Mouse (Mus musculus): ENCODE measurements around the gene Rab8a. TPM values are rescaled to one million over a fixed set of nuclear protein-coding genes. Genes with fewer than 3 reads are reported as not detected.

Gene Rab8a
- polyA plus RNA-seq, 1 experiment from 2014 or later: 105 TPM

DNA sequence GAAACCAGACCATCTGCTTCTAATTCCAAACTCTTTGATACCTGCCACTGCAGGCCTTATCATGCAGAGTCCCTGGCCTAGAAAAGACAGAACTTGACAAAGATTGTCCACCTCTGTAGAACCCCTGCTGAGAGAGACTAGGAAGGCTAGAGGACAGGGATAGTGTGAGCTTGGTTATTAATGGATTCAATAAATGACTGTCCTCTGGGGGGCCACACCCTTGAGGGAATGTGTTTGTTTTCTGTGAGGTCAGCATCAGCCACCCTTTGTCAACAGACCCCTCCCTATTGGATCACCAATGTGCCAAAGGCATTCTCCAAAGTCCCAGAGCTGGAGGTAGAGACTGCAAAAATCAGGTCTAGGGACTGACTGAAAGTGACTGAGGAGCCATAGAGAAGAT is 31.1 kb downstream of the Rab8a start:
- Histone ChIP-seq H3K36me3 (ENCODE audit: control insufficient read depth, insufficient read depth) (no peaks in the 10 kb centered on the region), H3K27me3 (replicated peaks; ENCODE audit: control insufficient read depth, insufficient read depth, low read length) (no peaks in the 10 kb centered on the region), H3K4me1 (replicated peaks; ENCODE audit: control insufficient read depth, insufficient read depth, low read length) (no peaks in the 10 kb centered on the region), H3K9ac (replicated peaks; ENCODE audit: low read depth, low read length) (no peak overlapping the region), H3K9me3 (ENCODE audit: control insufficient read depth, low read length) (no peaks in the 10 kb centered on the region), H3K4me3 (replicated peaks; ENCODE audit: low read length) (no peak overlapping the region), H3K27ac (ENCODE audit: low read length) (no peak overlapping the region), H3K4me2 (ENCODE audit: low read length) (no peak overlapping the region)
- no peak for ATAC-seq

DNA sequence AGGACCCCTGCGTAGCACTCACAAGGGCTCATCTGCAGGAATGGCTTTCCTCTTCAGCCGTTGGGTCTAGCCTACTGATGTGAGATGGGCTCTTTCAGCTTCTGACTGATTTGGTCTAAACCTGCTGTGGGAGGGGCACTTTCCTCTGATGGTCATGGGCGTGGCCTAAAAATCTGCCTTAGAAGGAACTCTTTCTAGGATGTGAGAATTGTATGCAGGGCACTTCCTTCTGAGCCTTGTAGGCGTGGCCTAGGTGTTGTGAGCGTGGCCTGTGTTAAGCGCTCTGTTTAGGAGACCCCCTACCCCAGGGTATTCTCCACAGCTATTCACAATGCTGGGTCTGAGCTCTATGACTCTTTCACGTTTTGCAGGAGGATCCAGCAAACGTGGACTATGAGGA is 37.0 kb downstream of the Rab8a start:
- Histone ChIP-seq H3K27ac (ENCODE audit: low read length) (no peak overlapping the region), H3K9me3 (ENCODE audit: control insufficient read depth, low read length) (peaks cover 8% of the 10 kb centered on the region), H3K36me3 (ENCODE audit: control insufficient read depth, insufficient read depth) (no peaks in the 10 kb centered on the region), H3K9ac (replicated peaks; ENCODE audit: low read depth, low read length) (no peak overlapping the region), H3K4me1 (replicated peaks; ENCODE audit: control insufficient read depth, insufficient read depth, low read length) (no peaks in the 10 kb centered on the region), H3K4me2 (ENCODE audit: low read length) (no peak overlapping the region), H3K4me3 (replicated peaks; ENCODE audit: low read length) (no peak overlapping the region), H3K27me3 (replicated peaks; ENCODE audit: control insufficient read depth, insufficient read depth, low read length) (no peaks in the 10 kb centered on the region)
- no peak for ATAC-seq
- WGBS: 68% methylated on average over 8 of the region's 8 CpGs

DNA sequence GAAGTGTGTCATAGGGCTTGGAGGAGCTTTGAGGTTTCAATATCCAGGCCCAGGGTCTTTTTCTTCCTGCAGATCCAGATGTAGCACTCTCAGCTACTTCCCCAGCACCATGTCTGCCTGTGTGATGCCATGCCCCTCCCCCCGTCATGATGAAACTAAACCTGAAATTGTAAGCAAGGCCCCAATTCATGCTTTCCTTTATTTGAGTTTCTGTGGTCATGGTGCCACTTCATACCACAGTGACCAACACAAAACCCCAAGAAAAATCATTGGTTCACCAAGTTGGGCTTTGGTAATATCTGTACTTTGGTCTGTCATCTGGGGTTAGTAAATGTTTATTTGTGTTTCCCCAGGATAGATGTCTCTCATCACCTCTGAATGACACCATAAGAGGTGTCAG is 47.6 kb downstream of the Rab8a start:
- H3K27me3 ChIP-seq (replicated peaks; ENCODE audit: control insufficient read depth, insufficient read depth, low read length): no peaks in the 10 kb centered on the region
- H3K36me3 ChIP-seq (ENCODE audit: control insufficient read depth, insufficient read depth): no peaks in the 10 kb centered on the region
- no peak for ATAC-seq
- no peaks in the 10 kb centered on the region for H3K4me1 ChIP-seq (replicated peaks; ENCODE audit: control insufficient read depth, insufficient read depth, low read length)
- peaks cover 3% of the 10 kb centered on the region for H3K9me3 ChIP-seq (ENCODE audit: control insufficient read depth, low read length)
- no peak overlapping the region for H3K9ac ChIP-seq (replicated peaks; ENCODE audit: low read depth, low read length)
- H3K27ac ChIP-seq (ENCODE audit: low read length): no peak overlapping the region
- H3K4me3 ChIP-seq (replicated peaks; ENCODE audit: low read length): no peak overlapping the region
- H3K4me2 ChIP-seq (ENCODE audit: low read length): no peak overlapping the region
- WGBS: 76% methylated on average over 1 of the region's 1 CpGs

DNA sequence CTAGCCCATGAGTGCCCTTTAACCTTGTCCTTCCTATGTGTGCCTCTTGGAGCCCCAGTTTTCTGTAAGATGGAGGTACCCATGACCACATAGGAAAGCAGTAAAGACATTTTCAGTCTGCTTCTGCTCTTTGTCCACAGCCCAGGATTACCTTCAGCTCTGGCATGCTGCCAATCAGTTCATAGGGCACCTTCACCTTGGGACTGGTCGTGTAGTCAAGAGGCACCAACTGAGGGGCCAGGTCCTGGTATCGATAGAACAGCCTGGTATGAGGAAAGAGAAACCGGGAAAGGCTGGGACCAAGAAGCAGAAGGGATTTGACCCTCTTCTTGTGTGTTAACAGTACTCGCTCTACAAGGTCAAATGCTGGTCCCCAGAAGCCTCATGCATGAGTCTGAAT is 49.2 kb downstream of the Rab8a start:
- H3K9ac ChIP-seq (replicated peaks; ENCODE audit: low read depth, low read length): no peak overlapping the region
- H3K27ac ChIP-seq (ENCODE audit: low read length): no peak overlapping the region
- ATAC-seq: no peak
- no peak overlapping the region for H3K4me3 ChIP-seq (replicated peaks; ENCODE audit: low read length)
- H3K36me3 ChIP-seq (ENCODE audit: control insufficient read depth, insufficient read depth): no peaks in the 10 kb centered on the region
- no peaks in the 10 kb centered on the region for H3K9me3 ChIP-seq (ENCODE audit: control insufficient read depth, low read length)
- H3K4me2 ChIP-seq (ENCODE audit: low read length): no peak overlapping the region
- H3K27me3 ChIP-seq (replicated peaks; ENCODE audit: control insufficient read depth, insufficient read depth, low read length): no peaks in the 10 kb centered on the region
- no peaks in the 10 kb centered on the region for H3K4me1 ChIP-seq (replicated peaks; ENCODE audit: control insufficient read depth, insufficient read depth, low read length)
- 80% methylated on average over 4 of the region's 4 CpGs for WGBS

DNA sequence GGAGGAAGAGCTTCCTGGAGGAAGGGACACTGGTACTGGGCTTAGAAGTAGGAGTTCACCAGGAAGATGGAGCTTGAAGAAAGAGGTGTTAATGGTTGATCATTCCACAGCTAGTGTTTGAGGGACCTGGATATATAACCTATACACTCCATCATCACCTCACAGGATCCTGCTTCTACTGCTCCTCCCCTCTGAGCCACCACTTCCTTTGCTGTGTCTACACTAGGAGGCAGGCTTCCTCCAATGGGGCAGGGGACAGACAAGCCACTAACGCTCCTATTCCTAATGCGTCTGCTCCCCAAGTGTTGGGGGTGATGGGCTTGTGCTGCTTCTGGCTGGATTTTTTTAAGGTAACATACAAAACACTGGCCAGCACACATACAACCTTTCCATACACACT is 49.7 kb downstream of the Rab8a start:
- H3K27ac ChIP-seq (ENCODE audit: low read length): no peak overlapping the region
- no peaks in the 10 kb centered on the region for H3K27me3 ChIP-seq (replicated peaks; ENCODE audit: control insufficient read depth, insufficient read depth, low read length)
- no peak overlapping the region for H3K9ac ChIP-seq (replicated peaks; ENCODE audit: low read depth, low read length)
- no peaks in the 10 kb centered on the region for H3K36me3 ChIP-seq (ENCODE audit: control insufficient read depth, insufficient read depth)
- H3K4me3 ChIP-seq (replicated peaks; ENCODE audit: low read length): no peak overlapping the region
- no peak overlapping the region for H3K4me2 ChIP-seq (ENCODE audit: low read length)
- H3K9me3 ChIP-seq (ENCODE audit: control insufficient read depth, low read length): no peaks in the 10 kb centered on the region
- no peaks in the 10 kb centered on the region for H3K4me1 ChIP-seq (replicated peaks; ENCODE audit: control insufficient read depth, insufficient read depth, low read length)
- WGBS: 54% methylated on average over 2 of the region's 2 CpGs
- no peak for ATAC-seq

DNA sequence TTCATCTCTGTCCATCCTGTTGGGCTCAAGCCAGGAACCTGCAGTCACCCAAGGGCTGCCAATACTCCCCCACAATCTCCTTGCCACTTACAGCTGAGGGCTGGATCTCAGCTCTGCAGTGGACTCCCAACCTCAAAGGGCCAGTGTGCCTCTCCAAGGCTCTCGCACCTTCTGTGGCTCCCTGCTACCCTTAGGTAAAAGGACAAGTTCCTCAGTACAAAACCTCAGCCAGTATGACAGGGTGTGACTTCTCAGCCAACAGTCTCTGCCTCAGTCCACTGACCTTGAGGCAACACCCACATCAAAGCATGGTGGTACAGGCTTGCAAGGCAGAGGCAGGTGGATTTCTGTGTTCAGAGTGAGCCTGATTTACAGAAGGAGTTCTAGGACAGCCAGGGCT is 50.8 kb downstream of the Rab8a start:
- no peak for ATAC-seq
- 87% methylated on average over 1 of the region's 1 CpGs for WGBS
- Histone ChIP-seq H3K9me3 (ENCODE audit: control insufficient read depth, low read length) (no peaks in the 10 kb centered on the region), H3K4me3 (replicated peaks; ENCODE audit: low read length) (no peak overlapping the region), H3K4me2 (ENCODE audit: low read length) (no peak overlapping the region), H3K9ac (replicated peaks; ENCODE audit: low read depth, low read length) (no peak overlapping the region), H3K4me1 (replicated peaks; ENCODE audit: control insufficient read depth, insufficient read depth, low read length) (no peaks in the 10 kb centered on the region), H3K27me3 (replicated peaks; ENCODE audit: control insufficient read depth, insufficient read depth, low read length) (no peaks in the 10 kb centered on the region), H3K27ac (ENCODE audit: low read length) (no peak overlapping the region), H3K36me3 (ENCODE audit: control insufficient read depth, insufficient read depth) (no peaks in the 10 kb centered on the region)

DNA sequence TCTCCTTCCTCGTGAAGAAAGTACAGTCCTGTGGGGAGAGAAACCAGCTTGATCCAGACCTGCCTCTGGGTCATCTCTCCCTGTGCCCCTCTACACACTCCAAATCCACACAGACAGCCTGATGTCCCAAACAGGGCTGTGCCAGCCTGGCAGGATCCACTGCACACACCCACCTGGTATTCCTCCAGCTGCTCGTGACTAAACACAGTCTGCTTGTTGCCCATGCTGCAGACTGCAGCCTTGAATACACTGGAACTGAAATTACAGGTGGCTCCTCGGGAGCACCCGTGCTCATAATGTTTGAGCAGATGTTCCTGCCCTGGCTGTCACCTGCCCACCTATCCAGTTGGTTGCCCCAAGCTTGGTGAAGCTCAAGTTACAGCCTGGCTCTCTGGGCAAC is 51.8 kb downstream of the Rab8a start, which contains the start of gene Cib3:
TSS of gene Cib3 (minus strand) at position 87 of the 400 bp plus-strand sequence.
- no peak for ATAC-seq
- WGBS: 57% methylated on average over 4 of the region's 4 CpGs
- H3K4me2 ChIP-seq (ENCODE audit: low read length): no peak within 1 kb of the TSS
- no peaks in the 10 kb centered on the region for H3K36me3 ChIP-seq (ENCODE audit: control insufficient read depth, insufficient read depth)
- no peaks in the 10 kb centered on the region for H3K9me3 ChIP-seq (ENCODE audit: control insufficient read depth, low read length)
- H3K27me3 ChIP-seq (replicated peaks; ENCODE audit: control insufficient read depth, insufficient read depth, low read length): no peaks in the 10 kb centered on the region
- no peak within 1 kb of the TSS for H3K27ac ChIP-seq (ENCODE audit: low read length)
- H3K4me1 ChIP-seq (replicated peaks; ENCODE audit: control insufficient read depth, insufficient read depth, low read length): no peaks in the 10 kb centered on the region
- no peak within 1 kb of the TSS for H3K9ac ChIP-seq (replicated peaks; ENCODE audit: low read depth, low read length)
- no peak within 1 kb of the TSS for H3K4me3 ChIP-seq (replicated peaks; ENCODE audit: low read length)

DNA sequence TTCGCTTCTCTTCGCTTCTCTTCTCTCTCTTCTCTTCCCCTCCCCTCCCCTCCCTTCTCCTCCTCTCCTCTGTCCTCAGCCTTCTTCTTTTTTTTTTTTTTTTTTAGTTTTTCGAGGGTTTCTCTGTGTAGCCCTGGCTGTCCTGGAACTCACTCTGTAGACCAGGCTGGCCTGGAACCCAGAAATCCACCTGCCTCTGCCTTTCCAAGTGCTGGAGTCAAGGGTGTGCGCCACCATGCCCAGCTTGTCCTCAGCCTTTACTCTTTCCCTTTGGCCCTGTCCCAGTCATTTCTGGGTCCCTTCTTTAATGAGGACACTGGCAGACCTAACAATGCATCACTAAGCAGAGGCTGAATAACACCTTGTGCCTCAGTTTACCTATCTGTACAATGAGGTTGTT is 52.5 kb downstream of the Rab8a start, which contains the start of gene Gm11034:
TSS of gene Gm11034 (minus strand) at position 101 of the 400 bp plus-strand sequence.
- H3K4me1 ChIP-seq (replicated peaks; ENCODE audit: control insufficient read depth, insufficient read depth, low read length): no peaks in the 10 kb centered on the region
- no peaks in the 10 kb centered on the region for H3K9me3 ChIP-seq (ENCODE audit: control insufficient read depth, low read length)
- H3K4me3 ChIP-seq (replicated peaks; ENCODE audit: low read length): no peak within 1 kb of the TSS
- no peak within 1 kb of the TSS for H3K9ac ChIP-seq (replicated peaks; ENCODE audit: low read depth, low read length)
- H3K27me3 ChIP-seq (replicated peaks; ENCODE audit: control insufficient read depth, insufficient read depth, low read length): no peaks in the 10 kb centered on the region
- H3K36me3 ChIP-seq (ENCODE audit: control insufficient read depth, insufficient read depth): no peaks in the 10 kb centered on the region
- ATAC-seq: no peak
- no peak within 1 kb of the TSS for H3K27ac ChIP-seq (ENCODE audit: low read length)
- WGBS: 74% methylated on average over 4 of the region's 4 CpGs
- H3K4me2 ChIP-seq (ENCODE audit: low read length): no peak within 1 kb of the TSS

DNA sequence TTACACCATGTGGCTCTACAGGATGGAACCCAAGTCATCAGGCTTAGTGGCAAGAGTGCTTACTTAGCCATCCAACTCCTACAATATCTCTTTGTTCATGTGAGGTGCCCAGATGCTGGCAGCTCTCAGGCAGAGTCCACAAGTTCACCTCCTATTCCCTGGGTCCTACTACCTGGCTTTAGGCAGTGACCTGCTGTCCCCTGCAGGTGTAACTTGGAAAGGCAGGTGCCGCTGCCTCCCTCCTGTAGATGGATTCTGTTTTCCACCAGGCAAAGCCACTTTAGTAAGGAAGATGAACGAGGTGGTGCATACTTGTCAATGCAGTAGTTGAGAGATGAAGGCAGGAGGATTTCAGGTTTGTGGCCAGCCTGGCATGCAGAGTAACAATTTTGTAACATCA is 54.1 kb downstream of the Rab8a start:
- no peak for ATAC-seq
- H3K27ac ChIP-seq (ENCODE audit: low read length): no peak overlapping the region
- WGBS: 43% methylated on average over 2 of the region's 2 CpGs
- H3K4me2 ChIP-seq (ENCODE audit: low read length): no peak overlapping the region
- no peak overlapping the region for H3K9ac ChIP-seq (replicated peaks; ENCODE audit: low read depth, low read length)
- H3K4me3 ChIP-seq (replicated peaks; ENCODE audit: low read length): no peak overlapping the region
- H3K4me1 ChIP-seq (replicated peaks; ENCODE audit: control insufficient read depth, insufficient read depth, low read length): no peaks in the 10 kb centered on the region
- no peaks in the 10 kb centered on the region for H3K27me3 ChIP-seq (replicated peaks; ENCODE audit: control insufficient read depth, insufficient read depth, low read length)
- no peaks in the 10 kb centered on the region for H3K9me3 ChIP-seq (ENCODE audit: control insufficient read depth, low read length)
- H3K36me3 ChIP-seq (ENCODE audit: control insufficient read depth, insufficient read depth): no peaks in the 10 kb centered on the region

DNA sequence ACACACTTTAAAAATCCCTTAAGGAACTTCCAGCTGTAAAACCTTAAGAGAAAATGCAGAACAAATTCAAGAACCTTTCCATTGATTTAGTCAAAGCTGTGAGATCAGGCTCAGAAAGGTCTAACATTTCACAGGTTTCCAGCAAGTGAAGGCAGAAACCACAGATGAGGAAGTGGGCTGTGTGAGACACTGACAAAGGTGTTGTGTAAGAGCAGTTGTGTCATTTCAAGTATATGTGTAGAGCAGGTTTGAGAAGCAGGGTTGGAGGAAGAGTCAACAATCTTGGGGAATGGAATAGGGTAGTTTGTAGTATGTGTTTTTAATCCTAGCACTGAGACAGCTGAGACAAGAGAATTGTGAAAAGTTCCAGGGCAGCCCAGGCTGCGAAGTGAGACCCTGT is 54.9 kb downstream of the Rab8a start:
- Histone ChIP-seq H3K36me3 (ENCODE audit: control insufficient read depth, insufficient read depth) (no peaks in the 10 kb centered on the region), H3K27ac (ENCODE audit: low read length) (no peak overlapping the region), H3K4me1 (replicated peaks; ENCODE audit: control insufficient read depth, insufficient read depth, low read length) (peaks cover 8% of the 10 kb centered on the region), H3K4me2 (ENCODE audit: low read length) (no peak overlapping the region), H3K9ac (replicated peaks; ENCODE audit: low read depth, low read length) (no peak overlapping the region), H3K4me3 (replicated peaks; ENCODE audit: low read length) (no peak overlapping the region), H3K9me3 (ENCODE audit: control insufficient read depth, low read length) (no peaks in the 10 kb centered on the region), H3K27me3 (replicated peaks; ENCODE audit: control insufficient read depth, insufficient read depth, low read length) (no peaks in the 10 kb centered on the region)
- no peak for ATAC-seq
- WGBS: 38% methylated on average over 1 of the region's 1 CpGs
